Mouse (Mus musculus): Measurements from ENCODE around the gene Clec16a. TPM values are rescaled to one million over a fixed set of nuclear protein-coding genes. Genes with fewer than 3 reads are reported as not detected.

Clec16a gene
- polyA plus RNA-seq, 1 experiment from 2014 or later = 24.9 TPM

Other genes starting within 250 kb of the Clec16a start
- gene Emp2, start 231.4 kb upstream of the Clec16a start, polyA plus RNA-seq (2015; fragmentation: Nextera tagmentation; extraction: Ambion mirVana) = 23.3 and 23.9 TPM in 2 replicates
- 0.13 and 0.33 TPM in 2 replicates for gene Tekt5, start 149.8 kb upstream of the Clec16a start, polyA plus RNA-seq (2015; fragmentation: Nextera tagmentation; extraction: Ambion mirVana)
- gene Nubp1, start 133.4 kb upstream of the Clec16a start, polyA plus RNA-seq (2015; fragmentation: Nextera tagmentation; extraction: Ambion mirVana) = 36.6 and 37.1 TPM in 2 replicates
- 3.9 and 4.1 TPM in 2 replicates for gene Tvp23a, start 98.0 kb upstream of the Clec16a start, polyA plus RNA-seq (2015; fragmentation: Nextera tagmentation; extraction: Ambion mirVana)
- 0.17 and 0.29 TPM in 2 replicates for gene Ciita, start 65.3 kb upstream of the Clec16a start, polyA plus RNA-seq (2015; fragmentation: Nextera tagmentation; extraction: Ambion mirVana)
- 13.3 and 15.0 TPM in 2 replicates for gene Dexi, start 2.3 kb upstream of the Clec16a start, polyA plus RNA-seq (2015; fragmentation: Nextera tagmentation; extraction: Ambion mirVana)
- gene Socs1, start 240.2 kb downstream of the Clec16a start, polyA plus RNA-seq (2015; fragmentation: Nextera tagmentation; extraction: Ambion mirVana) = 4.8 and 5.7 TPM in 2 replicates
- gene Tnp2, start 243.3 kb downstream of the Clec16a start, polyA plus RNA-seq (2015; fragmentation: Nextera tagmentation; extraction: Ambion mirVana) = not detected in 2 replicates
- gene Prm3, start 245.6 kb downstream of the Clec16a start, polyA plus RNA-seq (2015; fragmentation: Nextera tagmentation; extraction: Ambion mirVana) = not detected in 2 replicates